Mouse (Mus musculus): ENCODE data around the gene Prr7. TPM values are rescaled to one million over a fixed set of nuclear protein-coding genes. Genes with fewer than 3 reads are reported as not detected.

The Prr7 gene
- polyA plus RNA-seq, 1 experiment from 2014 or later, result 0.27 TPM

DNA sequence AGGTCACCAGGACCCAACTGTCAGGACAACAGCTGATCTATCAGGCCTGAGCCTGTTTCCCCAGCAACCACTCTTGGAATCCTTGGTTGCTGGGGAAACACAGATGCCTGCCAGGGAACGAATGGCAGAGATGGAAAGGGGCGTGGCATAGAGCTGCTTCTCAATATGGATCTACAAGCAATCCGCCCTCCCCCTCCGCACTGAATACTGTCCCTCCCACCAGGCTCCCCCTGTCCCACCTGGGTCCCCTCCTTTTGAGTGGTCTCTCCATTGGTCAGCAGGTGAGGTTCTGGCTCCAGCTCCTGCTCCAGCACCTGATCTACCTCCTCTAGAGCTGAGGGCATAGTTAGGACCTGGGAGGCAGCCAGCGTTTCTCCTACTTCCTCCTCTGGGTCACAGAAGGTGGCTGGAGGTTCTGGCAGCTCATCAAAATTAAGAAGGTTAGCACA is 10.6 kb downstream of the Prr7 start:
- H3K27ac ChIP-seq (ENCODE audit: low read depth, low read length), result no peak overlapping the region
- peaks cover 9% of the 10 kb centered on the region; the same call in 1 of the 2 replicates for H3K36me3 ChIP-seq (ENCODE audit: control insufficient read depth, insufficient read depth)
- peaks cover 9% of the 10 kb centered on the region; the same call in 1 of the 2 replicates for H3K27me3 ChIP-seq (replicated peaks; ENCODE audit: control insufficient read depth, insufficient read depth, low read length)
- no peak overlapping the region for H3K4me2 ChIP-seq (replicated peaks; ENCODE audit: low read depth)
- 0 out of 2 replicates have a peak, but pooled peaks cover 4% of the 10 kb centered on the region for H3K4me1 ChIP-seq (replicated peaks; ENCODE audit: control insufficient read depth, insufficient read depth, low read length)
- no peak overlapping the region for H3K4me3 ChIP-seq (ENCODE audit: low read depth, low read length)
- no peak for ATAC-seq
- no peaks in the 10 kb centered on the region for H3K9me3 ChIP-seq (ENCODE audit: control insufficient read depth)
- WGBS, result 56% methylated on average over 5 of the region's 5 CpGs
- no peak overlapping the region for H3K9ac ChIP-seq (ENCODE audit: low read depth, low read length)
- no peak for TF ChIP-seq CTCF (IDR thresholded peaks at IDR 0.05; ENCODE audit: low read depth)

- no peak for TF ChIP-seq CTCF (IDR thresholded peaks at IDR 0.05; ENCODE audit: low read depth)
These were observed 11.7 kb downstream of the Prr7 start for GRCm38 (mm10) chr13:55475750-55476149.

GRCm38 (mm10) chr13:55476256-55476655 is 12.2 kb downstream of the Prr7 start:
- Histone ChIP-seq H3K9ac (ENCODE audit: low read depth, low read length) (no peak overlapping the region), H3K9me3 (ENCODE audit: control insufficient read depth) (no peaks in the 10 kb centered on the region), H3K27ac (ENCODE audit: low read depth, low read length) (no peak overlapping the region), H3K4me3 (ENCODE audit: low read depth, low read length) (no peak overlapping the region), H3K4me2 (replicated peaks; ENCODE audit: low read depth) (no peak overlapping the region), H3K27me3 (replicated peaks; ENCODE audit: control insufficient read depth, insufficient read depth, low read length) (peaks cover 5% of the 10 kb centered on the region; the same call in 1 of the 2 replicates), H3K36me3 (ENCODE audit: control insufficient read depth, insufficient read depth) (peaks cover 18% of the 10 kb centered on the region; the same call in 1 of the 2 replicates), H3K4me1 (replicated peaks; ENCODE audit: control insufficient read depth, insufficient read depth, low read length) (0 out of 2 replicates have a peak, but pooled peaks cover 2% of the 10 kb centered on the region)
- no peak for TF ChIP-seq CTCF (IDR thresholded peaks at IDR 0.05; ENCODE audit: low read depth)
- WGBS, result 84% methylated on average over 8 of the region's 8 CpGs
- ATAC-seq, result no peak

More at GRCm38 (mm10) chr13:55475750-55476149, 11.7 kb downstream of the Prr7 start:
- Histone ChIP-seq H3K9me3 (ENCODE audit: control insufficient read depth) (no peaks in the 10 kb centered on the region), H3K4me1 (replicated peaks; ENCODE audit: control insufficient read depth, insufficient read depth, low read length) (0 out of 2 replicates have a peak, but pooled peaks cover 4% of the 10 kb centered on the region), H3K36me3 (ENCODE audit: control insufficient read depth, insufficient read depth) (peaks cover 18% of the 10 kb centered on the region; the same call in 1 of the 2 replicates), H3K9ac (ENCODE audit: low read depth, low read length) (no peak overlapping the region), H3K4me2 (replicated peaks; ENCODE audit: low read depth) (no peak overlapping the region), H3K4me3 (ENCODE audit: low read depth, low read length) (no peak overlapping the region), H3K27me3 (replicated peaks; ENCODE audit: control insufficient read depth, insufficient read depth, low read length) (peaks cover 5% of the 10 kb centered on the region; the same call in 1 of the 2 replicates), H3K27ac (ENCODE audit: low read depth, low read length) (no peak overlapping the region)
- WGBS, result 89% methylated on average over 5 of the region's 5 CpGs
- no peak for ATAC-seq

DNA sequence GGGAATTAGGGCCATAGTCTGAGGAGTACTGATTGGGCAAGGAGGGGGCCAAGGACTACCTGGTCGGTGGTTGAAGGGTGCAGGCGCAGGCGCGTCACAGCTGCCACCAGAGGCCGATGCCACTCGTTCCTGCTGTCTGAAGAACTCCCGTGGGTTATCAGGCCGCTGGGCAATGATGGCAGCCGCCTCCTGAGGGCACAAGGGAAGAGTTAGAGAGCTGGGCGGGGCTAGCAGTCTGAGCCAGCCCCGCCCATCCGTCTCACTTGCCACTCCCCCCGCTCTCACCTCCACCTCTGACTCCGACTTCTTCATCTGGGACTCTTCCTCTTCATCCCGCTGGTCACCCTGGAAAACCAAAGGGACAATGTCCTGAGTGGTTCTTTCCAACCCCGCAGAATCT is 13.4 kb downstream of the Prr7 start:
- Histone ChIP-seq H3K9ac (ENCODE audit: low read depth, low read length) (no peak overlapping the region), H3K4me3 (ENCODE audit: low read depth, low read length) (no peak overlapping the region), H3K4me1 (replicated peaks; ENCODE audit: control insufficient read depth, insufficient read depth, low read length) (no peaks in the 10 kb centered on the region), H3K9me3 (ENCODE audit: control insufficient read depth) (no peaks in the 10 kb centered on the region), H3K27ac (ENCODE audit: low read depth, low read length) (no peak overlapping the region), H3K36me3 (ENCODE audit: control insufficient read depth, insufficient read depth) (peaks cover 22% of the 10 kb centered on the region; the same call in 1 of the 2 replicates), H3K27me3 (replicated peaks; ENCODE audit: control insufficient read depth, insufficient read depth, low read length) (peaks cover 5% of the 10 kb centered on the region; the same call in 1 of the 2 replicates), H3K4me2 (replicated peaks; ENCODE audit: low read depth) (no peak overlapping the region)
- no peak for TF ChIP-seq CTCF (IDR thresholded peaks at IDR 0.05; ENCODE audit: low read depth)
- no peak for ATAC-seq
- 61% methylated on average over 16 of the region's 16 CpGs for WGBS

GRCm38 (mm10) chr13:55478036-55478435 is 14.0 kb downstream of the Prr7 start:
- peaks cover 22% of the 10 kb centered on the region; the same call in 1 of the 2 replicates for H3K36me3 ChIP-seq (ENCODE audit: control insufficient read depth, insufficient read depth)
- H3K4me1 ChIP-seq (replicated peaks; ENCODE audit: control insufficient read depth, insufficient read depth, low read length), result no peaks in the 10 kb centered on the region
- H3K4me3 ChIP-seq (ENCODE audit: low read depth, low read length), result no peak overlapping the region
- H3K27me3 ChIP-seq (replicated peaks; ENCODE audit: control insufficient read depth, insufficient read depth, low read length), result peaks cover under 1% of the 10 kb centered on the region; the same call in 1 of the 2 replicates
- H3K9ac ChIP-seq (ENCODE audit: low read depth, low read length), result no peak overlapping the region
- no peak overlapping the region for H3K27ac ChIP-seq (ENCODE audit: low read depth, low read length)
- H3K9me3 ChIP-seq (ENCODE audit: control insufficient read depth), result no peaks in the 10 kb centered on the region
- no peak for ATAC-seq
- TF ChIP-seq CTCF (IDR thresholded peaks at IDR 0.05; ENCODE audit: low read depth), result peak; percentile 66
- no peak overlapping the region for H3K4me2 ChIP-seq (replicated peaks; ENCODE audit: low read depth)
- 57% methylated on average over 5 of the region's 5 CpGs for WGBS

DNA sequence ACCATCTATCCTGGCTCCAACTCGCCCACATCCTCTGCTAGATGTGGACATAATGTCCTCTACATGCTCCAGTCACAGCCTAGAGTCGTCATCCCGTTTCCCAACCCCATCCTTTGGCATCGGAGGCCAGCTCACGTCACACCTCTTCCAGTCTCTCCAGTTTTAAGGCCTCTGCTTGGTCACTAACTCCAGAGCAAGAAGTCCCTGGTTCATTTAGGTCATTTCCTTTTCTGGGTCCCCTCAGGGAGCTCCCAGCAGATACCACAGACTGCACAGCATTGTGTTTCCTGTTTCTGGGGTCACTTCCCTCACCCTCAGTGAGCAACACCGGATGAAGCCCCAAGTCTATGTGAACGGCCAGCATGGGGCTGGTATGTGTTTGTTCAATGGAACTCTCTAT is 14.9 kb downstream of the Prr7 start:
- H3K9ac ChIP-seq (ENCODE audit: low read depth, low read length), result no peak overlapping the region
- H3K27ac ChIP-seq (ENCODE audit: low read depth, low read length), result no peak overlapping the region; the same call in 1 of the 2 replicates
- no peak for ATAC-seq
- no peak overlapping the region for H3K4me3 ChIP-seq (ENCODE audit: low read depth, low read length)
- peaks cover 22% of the 10 kb centered on the region; the same call in 1 of the 2 replicates for H3K36me3 ChIP-seq (ENCODE audit: control insufficient read depth, insufficient read depth)
- H3K4me2 ChIP-seq (replicated peaks; ENCODE audit: low read depth), result no peak overlapping the region
- no peaks in the 10 kb centered on the region for H3K9me3 ChIP-seq (ENCODE audit: control insufficient read depth)
- no peaks in the 10 kb centered on the region for H3K4me1 ChIP-seq (replicated peaks; ENCODE audit: control insufficient read depth, insufficient read depth, low read length)
- 74% methylated on average over 7 of the region's 7 CpGs for WGBS
- TF ChIP-seq CTCF (IDR thresholded peaks at IDR 0.05; ENCODE audit: low read depth), result no peak
- no peaks in the 10 kb centered on the region; the same call in 1 of the 2 replicates for H3K27me3 ChIP-seq (replicated peaks; ENCODE audit: control insufficient read depth, insufficient read depth, low read length)

All from intestine, postnatal 0 days (tissue).